Mouse (Mus musculus) kidney, adult 2 months (tissue): Measurements from ENCODE around the gene Adam1a. TPM values are rescaled to one million over a fixed set of nuclear protein-coding genes. Genes with fewer than 3 reads are reported as not detected.

ENCODE experiments used
- DNase-seq: peaks from one replicate; pipeline ENCODE4 v3.0.0; 2021
- H3K27ac ChIP-seq: fragments of 200-500 bp; 2 replicates; pipeline ENCODE4 v1.5.1; 2012; ENCODE audit warnings: low read depth, low read length, control low read depth, inconsistent platforms; ENCODE audit not compliant: insufficient read depth
- H3K27me3 ChIP-seq: fragments of 200-500 bp; replicated peaks from 2 replicates; pipeline ENCODE4 v1.6.1; 2012; ENCODE audit warnings: mild to moderate bottlenecking, moderate library complexity, low read length, inconsistent platforms; ENCODE audit not compliant: control insufficient read depth, insufficient read depth
- H3K36me3 ChIP-seq: fragments of 200-500 bp; 2 replicates; pipeline ENCODE4 v1.6.1; 2012; ENCODE audit warnings: mild to moderate bottlenecking, moderate library complexity, low read length, inconsistent platforms; ENCODE audit not compliant: control insufficient read depth, insufficient read depth
- H3K4me1 ChIP-seq: fragments of 200-500 bp; 2 replicates; pipeline ENCODE4 v1.6.1; 2011; ENCODE audit warnings: low read length; ENCODE audit not compliant: control insufficient read depth, insufficient read depth
- H3K4me3 ChIP-seq: fragments of 200-500 bp; 2 replicates; pipeline ENCODE4 v1.5.1; 2011; ENCODE audit warnings: mild to moderate bottlenecking, low read depth, low read length, control low read depth; ENCODE audit not compliant: insufficient read depth
- CTCF ChIP-seq: fragments of 200-500 bp; conservative IDR thresholded peaks from 2 replicates; pipeline ENCODE4 v1.5.1; 2011; ENCODE audit warnings: low read depth, mild to moderate bottlenecking, control low read depth, low read length, moderate library complexity, mixed read lengths; ENCODE audit not compliant: insufficient read depth, insufficient read length
- POLR2A ChIP-seq: fragments of 200-500 bp; IDR thresholded peaks from one replicate; pipeline ENCODE4 v1.6.1; 2011; ENCODE audit warnings: low read depth, low read length, control low read depth
- WGBS: fragments of 180-500 bp; shearing (Covaris S2); methylation state at CpG from one replicate; pipeline ENCODE4 v1.1.7; 2018; 5-methylcytosine and 5-hydroxymethylcytosine counted together
- polyA plus RNA-seq: library from polyadenylated mRNA; depleted of rRNA; stranded (reverse); fragments of >200 nt; gene quantifications from 2 replicates; pipeline ENCODE4 v1.2.3, GENCODE M21; 2012

Gene Adam1a
- polyA plus RNA-seq, 1 experiment = 2.0 TPM

DNA sequence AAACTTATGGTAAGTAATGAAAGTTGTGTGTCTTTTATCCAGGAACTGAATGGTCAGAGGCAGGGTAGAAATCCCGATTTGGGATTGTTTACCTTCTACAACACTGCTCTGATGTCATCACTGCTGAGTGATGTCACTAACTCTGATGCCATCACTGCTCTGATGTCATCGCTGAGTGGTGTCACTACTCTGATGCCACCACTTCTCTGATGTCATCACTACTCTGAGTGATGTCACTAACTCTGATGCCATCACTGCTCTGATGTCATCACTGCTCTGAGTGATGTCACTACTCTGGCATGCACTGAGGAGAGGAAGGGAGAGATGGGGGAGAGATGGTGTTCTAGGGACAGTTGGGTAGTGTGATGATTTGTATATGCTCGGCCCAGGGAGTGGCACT is 17.2 kb upstream of the Adam1a start:
- 86% methylated on average over 3 of the region's 3 CpGs for WGBS
- Histone ChIP-seq H3K4me1 (peaks cover 13% of the 10 kb centered on the region; the same call in 1 of the 2 replicates), H3K27ac (no peak overlapping the region), H3K36me3 (no peaks in the 10 kb centered on the region), H3K4me3 (no peak overlapping the region), H3K27me3 (no peaks in the 10 kb centered on the region)
- TF ChIP-seq POLR2A = no peak
- TF ChIP-seq CTCF = no peak
- no peak for DNase-seq

DNA sequence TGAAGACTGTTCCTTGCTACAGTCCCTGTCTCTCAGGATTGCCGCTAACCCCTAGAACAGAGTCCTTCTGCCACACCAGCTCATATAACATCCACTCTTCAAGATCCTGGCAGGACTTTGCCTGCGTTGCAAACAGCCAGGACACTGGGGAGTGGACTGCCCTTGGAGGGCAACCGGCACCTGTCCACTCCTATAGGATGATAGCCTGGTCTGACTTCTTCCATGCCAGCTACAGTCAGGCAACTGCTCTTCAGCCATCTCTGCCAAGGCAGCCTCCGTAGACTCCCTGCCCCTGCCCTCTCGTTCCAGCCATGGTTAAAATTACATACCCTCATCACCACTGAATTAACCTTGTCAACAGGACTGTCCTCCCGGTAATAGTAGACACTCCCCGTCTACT is 3.9 kb upstream of the Adam1a start:
- no peak for TF ChIP-seq POLR2A
- no peak overlapping the region for H3K4me3 ChIP-seq
- H3K4me1 ChIP-seq = peaks cover 5% of the 10 kb centered on the region
- no peak overlapping the region for H3K27ac ChIP-seq
- 40% methylated on average over 7 of the region's 7 CpGs for WGBS
- DNase-seq = peak; percentile 34
- H3K36me3 ChIP-seq = no peaks in the 10 kb centered on the region
- H3K27me3 ChIP-seq = no peaks in the 10 kb centered on the region

DNA sequence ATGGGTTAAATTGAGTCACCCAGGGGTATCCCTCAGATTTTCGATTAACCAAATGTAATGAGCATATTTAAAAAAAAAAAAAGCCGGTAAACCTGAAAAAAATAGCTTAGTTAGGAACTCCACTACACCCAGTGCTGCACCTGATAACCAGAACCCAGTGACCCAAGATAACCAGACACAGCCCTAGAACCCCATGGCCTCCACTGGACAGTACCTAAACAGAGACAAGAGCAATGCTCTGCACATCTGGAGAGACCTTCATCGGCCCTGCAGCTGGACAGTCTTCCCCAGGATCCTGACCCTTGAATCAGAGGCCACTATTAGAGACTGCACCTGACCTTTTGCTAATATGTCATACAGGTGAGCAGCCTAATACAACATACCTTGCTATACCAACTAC is 1.8 kb upstream of the Adam1a start:
- Histone ChIP-seq H3K36me3 (no peaks in the 10 kb centered on the region), H3K4me3 (no peak overlapping the region), H3K4me1 (peaks cover 13% of the 10 kb centered on the region), H3K27ac (no peak overlapping the region), H3K27me3 (no peaks in the 10 kb centered on the region)
- no peak for DNase-seq
- no peak for TF ChIP-seq CTCF
- WGBS = 66% methylated on average over 3 of the region's 3 CpGs

DNA sequence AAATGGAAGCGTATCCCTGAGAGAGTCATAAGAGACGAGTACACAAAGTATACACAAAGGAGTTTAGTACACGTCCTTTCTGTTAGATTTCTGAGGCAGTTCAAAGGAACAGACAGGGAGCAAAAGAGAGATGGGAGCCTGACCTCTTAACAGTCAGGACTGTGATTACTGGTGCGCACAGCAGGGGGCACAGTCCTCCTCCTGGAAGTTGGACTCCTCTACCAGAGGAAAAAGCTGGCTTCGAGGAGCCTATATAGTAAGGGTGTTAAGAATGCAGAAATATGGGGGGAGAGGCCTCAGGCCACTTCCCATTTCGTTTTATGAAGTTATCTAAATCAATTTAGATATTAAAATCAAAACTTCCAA is 1.2 kb upstream of the Adam1a start:
- DNase-seq = peak; percentile 73
- Histone ChIP-seq H3K36me3 (no peaks in the 10 kb centered on the region), H3K27me3 (no peaks in the 10 kb centered on the region), H3K27ac (no peak overlapping the region), H3K4me1 (peaks cover 13% of the 10 kb centered on the region), H3K4me3 (peak overlapping the region; percentile 66)
- 15% methylated on average over 6 of the region's 6 CpGs for WGBS
- no peak for TF ChIP-seq POLR2A
- TF ChIP-seq CTCF = peak; percentile 78

DNA sequence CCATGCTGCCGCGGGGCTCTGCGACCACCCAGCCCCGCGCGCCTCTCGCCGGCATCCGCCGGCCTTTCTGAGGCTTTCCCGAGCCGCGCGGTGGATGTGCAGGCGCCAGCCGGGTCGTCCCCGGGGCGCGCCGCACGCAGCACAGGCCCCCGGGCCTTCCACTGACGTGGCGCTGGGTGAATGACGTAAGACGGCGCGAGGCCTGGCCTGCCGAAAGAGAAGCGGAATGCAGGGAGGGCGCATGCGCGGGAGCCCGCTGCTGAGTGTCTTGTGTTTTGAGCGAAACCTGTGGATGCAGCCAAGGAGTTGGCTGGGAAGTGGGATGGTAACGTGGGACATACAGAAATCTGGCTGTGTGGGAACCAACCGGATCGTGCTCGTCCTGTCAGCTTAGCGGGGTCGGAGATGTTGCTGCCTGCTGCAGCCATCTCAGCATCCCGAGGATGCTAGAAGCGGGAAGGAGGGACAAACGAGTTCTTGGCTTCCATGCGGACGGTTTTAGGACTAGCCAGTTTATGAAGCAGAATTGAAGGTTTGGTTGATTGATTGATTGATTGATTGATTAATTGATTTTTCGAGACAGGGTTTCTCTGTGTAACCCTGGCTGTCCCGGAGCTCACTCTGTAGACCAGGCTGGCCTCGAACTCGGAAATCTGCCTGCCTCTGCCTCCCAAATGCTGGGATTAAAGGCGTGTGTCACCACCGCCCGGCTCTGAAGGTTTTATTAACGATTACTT is 679 bp upstream of the Adam1a start, which contains the start of gene Mapkapk5:
Gene Mapkapk5, minus strand, starts transcription at position 113 of the 737 bp plus-strand sequence.
- no peaks in the 10 kb centered on the region for H3K27me3 ChIP-seq
- peak; percentile 97 for DNase-seq
- H3K4me3 ChIP-seq = peak within 1 kb of the TSS; percentile 66
- under 1% methylated on average over 55 of the region's 55 CpGs for WGBS
- H3K36me3 ChIP-seq = no peaks in the 10 kb centered on the region
- TF ChIP-seq POLR2A (peak; percentile 46), CTCF (no peak)
- H3K27ac ChIP-seq = peak within 1 kb of the TSS; percentile 68
- H3K4me1 ChIP-seq = peaks cover 13% of the 10 kb centered on the region

DNA sequence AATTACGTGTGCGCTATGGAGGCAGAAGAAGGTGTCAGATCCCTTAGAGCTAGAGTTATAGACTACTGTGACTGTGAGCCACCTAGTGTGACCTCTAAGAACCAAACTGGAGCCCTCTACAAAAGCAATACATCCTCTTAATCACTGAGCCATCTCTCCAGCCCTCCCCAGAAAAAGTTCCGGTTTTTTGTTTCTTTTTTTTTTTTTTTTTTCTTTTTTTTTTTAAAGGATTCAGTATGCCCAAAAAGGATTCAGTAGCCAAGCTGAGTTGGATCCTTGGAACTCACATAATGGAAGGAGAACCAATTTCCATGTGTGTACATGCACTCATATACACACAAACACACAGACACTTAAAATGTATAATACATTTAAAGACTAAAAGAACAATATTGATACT is 1.9 kb downstream of the Adam1a start:
- Histone ChIP-seq H3K27ac (no peak overlapping the region), H3K36me3 (no peaks in the 10 kb centered on the region), H3K27me3 (no peaks in the 10 kb centered on the region), H3K4me1 (peaks cover 13% of the 10 kb centered on the region), H3K4me3 (no peak overlapping the region)
- 55% methylated on average over 3 of the region's 3 CpGs for WGBS
- TF ChIP-seq POLR2A = no peak
- TF ChIP-seq CTCF = no peak
- DNase-seq = no peak

DNA sequence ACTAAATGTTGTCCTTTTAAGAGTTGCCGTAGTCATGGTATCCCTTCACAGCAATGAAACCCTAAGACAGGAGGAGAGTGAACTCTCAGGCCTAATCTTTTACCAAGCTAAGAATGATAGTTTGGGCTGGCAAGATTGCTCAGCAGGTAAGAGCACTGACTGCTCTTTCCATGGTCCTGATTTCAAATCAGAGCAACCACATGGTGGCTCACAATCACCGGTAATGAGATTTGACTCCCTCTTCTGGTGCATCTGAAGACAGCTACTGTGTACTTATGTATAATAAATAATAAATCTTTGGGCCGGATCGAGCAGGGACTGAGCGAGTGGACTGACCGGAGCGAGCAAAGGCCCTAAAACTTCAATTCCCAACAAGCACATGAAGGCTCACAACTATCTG is 4.0 kb downstream of the Adam1a start:
- WGBS = 48% methylated on average over 7 of the region's 7 CpGs
- TF ChIP-seq CTCF (no peak), POLR2A (no peak)
- H3K4me3 ChIP-seq = no peak overlapping the region

More for the DNA sequence above, 4.0 kb downstream of the Adam1a start:
- Histone ChIP-seq H3K4me1 (peaks cover 15% of the 10 kb centered on the region), H3K36me3 (0 out of 2 replicates have a peak, but pooled peaks cover 2% of the 10 kb centered on the region), H3K27me3 (no peaks in the 10 kb centered on the region), H3K27ac (no peak overlapping the region)
- no peak for DNase-seq
